Mouse (Mus musculus) erythroblast, embryonic 14.5 days (primary cell): ENCODE data around the gene Cxcl14. TPM values are rescaled to one million over a fixed set of nuclear protein-coding genes. Genes with fewer than 3 reads are reported as not detected.

Experiments used
- H3K27me3 ChIP-seq: 2 replicates; pipeline ENCODE4 v1.6.1; 2012; ENCODE audit warnings: inconsistent platforms; ENCODE audit not compliant: control insufficient read depth
- H3K36me3 ChIP-seq: 2 replicates; pipeline ENCODE4 v1.6.1; 2012; ENCODE audit warnings: mild to moderate bottlenecking, inconsistent platforms; ENCODE audit not compliant: control insufficient read depth
- H3K4me1 ChIP-seq: 2 replicates; pipeline ENCODE4 v1.6.1; 2012; ENCODE audit warnings: inconsistent platforms; ENCODE audit not compliant: control insufficient read depth
- H3K4me3 ChIP-seq: replicated peaks from 2 replicates; pipeline ENCODE3; 2012; ENCODE audit warnings: moderate library complexity, mild to moderate bottlenecking, inconsistent platforms
- H3K9me3 ChIP-seq: 2 replicates; pipeline ENCODE4 v1.6.1; 2012; ENCODE audit warnings: low read length, inconsistent platforms, mixed read lengths; ENCODE audit not compliant: control insufficient read depth
- GATA1 ChIP-seq: IDR thresholded peaks from 2 replicates; pipeline ENCODE4 v1.6.1; 2012; ENCODE audit warnings: low read length, inconsistent platforms, mixed read lengths
- TAL1 ChIP-seq: IDR thresholded peaks from 3 replicates; pipeline ENCODE4 v1.6.1; 2012; ENCODE audit warnings: low read length, inconsistent platforms, mixed read lengths
- polyA plus RNA-seq: library from polyadenylated mRNA; stranded (reverse); fragments of >175 nt; gene quantifications from 2 replicates; pipeline ENCODE4 v1.2.3, GENCODE M21; 2012

The Cxcl14 gene
- polyA plus RNA-seq, 1 experiment, result not detected

DNA sequence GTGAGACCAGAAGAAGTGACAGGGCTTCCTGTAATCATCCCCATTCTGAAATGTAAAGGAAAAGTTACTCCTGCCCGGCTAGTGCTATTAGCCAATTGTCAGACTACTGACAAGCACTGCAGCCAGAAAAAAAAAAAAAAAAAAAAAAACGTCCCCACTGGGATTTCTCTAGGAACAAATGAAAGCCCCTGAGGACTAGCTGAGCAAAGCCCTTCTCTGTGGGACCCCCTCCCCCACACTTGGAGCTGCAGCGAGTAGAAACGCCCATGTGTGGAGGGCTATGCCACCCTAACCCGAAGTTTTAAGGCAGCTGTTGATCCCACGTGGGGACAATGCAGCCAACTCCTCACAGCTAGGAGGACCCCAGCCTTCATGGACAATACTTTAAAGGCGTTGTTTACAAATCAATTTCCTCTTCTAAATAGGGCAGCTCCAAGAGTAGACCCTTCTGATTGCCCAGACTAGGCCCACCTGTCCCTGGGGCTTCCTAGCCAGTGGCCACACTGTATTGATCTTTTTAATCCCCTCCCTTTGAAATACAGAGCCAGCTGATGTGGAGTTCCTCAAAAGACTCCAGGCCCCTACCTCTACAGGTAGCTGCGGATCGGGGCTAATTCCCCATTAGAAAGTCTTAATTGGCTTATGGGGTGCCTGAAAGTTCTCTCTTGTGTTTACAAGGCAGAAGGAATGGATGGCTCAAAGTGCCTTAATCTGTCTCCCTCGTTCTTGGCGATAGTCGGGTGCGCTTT is 46.6 kb downstream of the Cxcl14 start:
- TF ChIP-seq TAL1 (no peak), GATA1 (no peak)
- H3K9me3 ChIP-seq, result peaks cover 3% of the 10 kb centered on the region; the same call in 1 of the 2 replicates
- H3K27me3 ChIP-seq, result peaks cover 84% of the 10 kb centered on the region
- H3K36me3 ChIP-seq, result no peaks in the 10 kb centered on the region
- no peak overlapping the region for H3K4me3 ChIP-seq
- no peaks in the 10 kb centered on the region for H3K4me1 ChIP-seq

DNA sequence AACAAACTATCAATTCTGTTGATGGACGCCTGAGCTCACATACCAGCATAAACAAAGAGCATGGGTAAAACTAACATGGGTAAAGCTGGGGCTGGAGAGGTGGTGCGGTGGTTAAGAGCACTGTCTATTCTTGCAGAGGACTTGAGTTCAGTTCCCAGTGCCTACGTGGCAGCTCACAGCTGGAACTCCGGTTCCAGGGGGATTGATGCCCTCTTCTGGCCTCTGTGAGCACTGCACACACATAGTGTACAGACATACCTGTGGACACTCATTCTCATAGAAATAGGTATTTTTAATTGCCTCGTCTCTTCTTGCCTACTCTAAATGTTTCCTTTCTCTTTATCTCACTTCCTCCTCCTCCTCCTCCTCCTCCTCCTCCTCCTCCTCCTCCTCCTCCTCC is 53.2 kb downstream of the Cxcl14 start:
- no peaks in the 10 kb centered on the region for H3K4me1 ChIP-seq
- H3K27me3 ChIP-seq, result peaks cover 18% of the 10 kb centered on the region
- TF ChIP-seq TAL1, result no peak
- TF ChIP-seq GATA1, result no peak
- no peaks in the 10 kb centered on the region for H3K36me3 ChIP-seq
- no peak overlapping the region for H3K4me3 ChIP-seq
- peaks cover 6% of the 10 kb centered on the region for H3K9me3 ChIP-seq

DNA sequence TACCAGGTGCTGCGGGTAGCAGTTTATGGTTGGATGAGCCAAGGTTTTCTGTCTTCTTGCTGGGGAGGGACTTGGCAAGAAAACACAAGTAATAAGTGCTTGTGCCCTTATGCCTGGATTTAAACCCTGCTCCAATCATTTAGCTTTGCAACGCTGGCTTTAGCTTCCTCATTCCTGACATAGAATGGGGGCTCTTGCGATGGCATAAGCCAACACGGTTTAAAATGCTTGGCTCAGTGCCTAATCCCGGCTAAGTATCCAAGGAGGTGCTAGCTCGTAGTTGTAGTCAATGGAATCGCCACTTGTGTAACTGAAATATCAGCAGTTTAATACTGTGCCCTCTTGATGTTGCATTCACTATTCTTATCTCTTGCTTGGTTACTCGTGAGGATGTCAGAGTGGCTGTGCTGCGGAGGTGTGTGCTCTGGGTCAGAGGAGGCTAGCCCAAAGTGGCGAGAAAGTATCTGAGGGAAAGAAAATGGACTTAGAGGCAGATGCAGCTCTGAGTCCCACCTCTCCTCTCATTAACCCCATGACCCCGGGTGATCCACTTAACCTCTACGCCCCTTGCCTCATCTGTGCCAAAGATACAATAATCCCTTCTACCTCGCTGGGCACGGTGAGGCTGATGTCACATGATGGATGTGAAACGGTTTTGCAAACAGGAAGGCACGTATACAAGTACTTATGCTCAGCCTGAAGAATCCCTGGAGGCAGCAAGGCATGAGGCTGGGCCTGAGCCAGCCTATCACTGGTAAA is 56.2 kb downstream of the Cxcl14 start:
- no peak for TF ChIP-seq GATA1
- no peak for TF ChIP-seq TAL1
- H3K4me3 ChIP-seq, result no peak overlapping the region

More for the DNA sequence above, 56.2 kb downstream of the Cxcl14 start:
- Histone ChIP-seq H3K4me1 (no peaks in the 10 kb centered on the region), H3K36me3 (no peaks in the 10 kb centered on the region), H3K9me3 (peaks cover 6% of the 10 kb centered on the region), H3K27me3 (no peaks in the 10 kb centered on the region; the same call in 1 of the 2 replicates)

Other genes with a start within 250 kb of the Cxcl14 start
- 3.9 and 4.7 TPM in 2 replicates for gene H2afy, start 160.2 kb downstream of the Cxcl14 start, polyA plus RNA-seq
- gene Tifab, start 117.7 kb downstream of the Cxcl14 start, polyA plus RNA-seq, result 0.03 TPM in 2 replicates
- gene Neurog1, start 44.4 kb downstream of the Cxcl14 start, polyA plus RNA-seq, result not detected in 2 replicates
- not detected in 2 replicates for gene Gm3045, start 130.0 kb upstream of the Cxcl14 start, polyA plus RNA-seq
- gene Slc25a48, start 141.8 kb upstream of the Cxcl14 start, polyA plus RNA-seq, result 0.02 TPM in 1 of 2 replicates, not detected in the other
- not detected in 2 replicates for gene Il9, start 185.7 kb upstream of the Cxcl14 start, polyA plus RNA-seq
- 0.01 TPM in 1 of 2 replicates, not detected in the other for gene Fbxl21, start 225.9 kb upstream of the Cxcl14 start, polyA plus RNA-seq